Mouse (Mus musculus): ENCODE results near the gene Cdc16. TPM values are rescaled to one million over a fixed set of nuclear protein-coding genes. Genes with fewer than 3 reads are reported as not detected.

Cdc16 gene
- total RNA-seq, 2 experiments from 2014 or later = 28.9 to 33.7 TPM

DNA sequence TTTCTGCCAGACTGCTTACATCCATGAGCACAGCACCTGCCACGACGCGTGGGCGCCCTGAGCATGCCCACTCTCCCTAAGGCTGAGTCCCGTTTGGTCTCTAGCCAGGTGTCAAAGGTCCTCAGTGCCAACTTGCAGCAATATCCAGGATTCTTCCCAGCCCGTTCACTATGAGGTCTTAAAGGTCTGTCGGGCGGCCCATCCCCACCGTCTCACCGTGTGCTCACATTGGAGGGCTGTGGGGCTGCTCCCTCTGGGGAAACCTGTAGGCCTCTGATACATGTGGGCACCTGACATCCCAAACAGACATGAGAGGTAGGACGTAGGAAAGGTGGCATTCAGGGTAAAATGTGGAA is 36.2 kb downstream of the Cdc16 start:
- ATAC-seq (replicated peaks; ENCODE audit: low FRiP score, poor library complexity, severe bottlenecking) = no peak

DNA sequence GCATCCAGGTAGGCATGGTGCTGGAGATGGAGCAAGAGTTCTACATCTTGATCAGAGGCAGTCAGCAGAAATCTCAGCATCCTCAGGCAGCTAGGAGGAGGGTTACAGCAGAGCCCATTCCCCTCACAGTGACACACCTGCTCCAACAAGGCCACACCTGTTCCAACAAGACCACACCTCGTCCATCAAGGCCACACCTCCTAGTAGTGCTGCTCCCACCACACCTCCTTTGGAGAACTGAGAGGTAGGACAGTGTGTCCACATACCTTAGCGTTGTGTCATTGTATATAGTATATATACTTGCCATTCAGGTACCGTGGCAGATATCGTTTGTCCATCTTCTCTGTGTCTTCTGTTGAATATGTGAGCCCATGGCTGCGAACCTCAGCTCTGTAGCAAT is 40.2 kb downstream of the Cdc16 start:
- ATAC-seq (replicated peaks; ENCODE audit: low FRiP score, poor library complexity, severe bottlenecking) = no peak

GRCm38 (mm10) chr8:13799566-13799965 is 42.1 kb downstream of the Cdc16 start:
- ATAC-seq (replicated peaks; ENCODE audit: low FRiP score, poor library complexity, severe bottlenecking) = no peak

GRCm38 (mm10) chr8:13828598-13829172 is 71.2 kb downstream of the Cdc16 start:
- ATAC-seq (replicated peaks; ENCODE audit: low FRiP score, poor library complexity, severe bottlenecking) = no peak

Other genes starting within 250 kb of the Cdc16 start
- gene 1700029H14Rik, start 195.2 kb upstream of the Cdc16 start, total RNA-seq (2015; ENCODE audit: low replicate concordance) = not detected in 2 replicates
- gene 1700029H14Rik, start 195.2 kb upstream of the Cdc16 start, total RNA-seq (2017; ENCODE audit: low replicate concordance) = not detected in 2 replicates
- gene Rasa3, start 80.1 kb upstream of the Cdc16 start, total RNA-seq (2015; ENCODE audit: low replicate concordance) = 6.5 and 9.6 TPM in 2 replicates
- gene Rasa3, start 80.1 kb upstream of the Cdc16 start, total RNA-seq (2017; ENCODE audit: low replicate concordance) = 12.2 and 13.4 TPM in 2 replicates
- gene Cfap97d2, start 51.8 kb upstream of the Cdc16 start, total RNA-seq (2015; ENCODE audit: low replicate concordance) = not detected in 2 replicates
- not detected in 2 replicates for gene Cfap97d2, start 51.8 kb upstream of the Cdc16 start, total RNA-seq (2017; ENCODE audit: low replicate concordance)
- 11.2 and 17.2 TPM in 2 replicates for gene Upf3a, start 27.9 kb downstream of the Cdc16 start, total RNA-seq (2015; ENCODE audit: low replicate concordance)
- 10.8 and 18.6 TPM in 2 replicates for gene Upf3a, start 27.9 kb downstream of the Cdc16 start, total RNA-seq (2017; ENCODE audit: low replicate concordance)
- not detected in 2 replicates for gene AF366264, start 80.7 kb downstream of the Cdc16 start, total RNA-seq (2015; ENCODE audit: low replicate concordance)
- gene AF366264, start 80.7 kb downstream of the Cdc16 start, total RNA-seq (2017; ENCODE audit: low replicate concordance) = not detected in 2 replicates
- gene Champ1, start 112.0 kb downstream of the Cdc16 start, total RNA-seq (2015; ENCODE audit: low replicate concordance) = 5.0 and 5.4 TPM in 2 replicates
- 0.98 and 4.4 TPM in 2 replicates for gene Champ1, start 112.0 kb downstream of the Cdc16 start, total RNA-seq (2017; ENCODE audit: low replicate concordance)
- 4.7 TPM in 1 of 2 replicates, not detected in the other for gene Coprs, start 132.6 kb downstream of the Cdc16 start, total RNA-seq (2015; ENCODE audit: low replicate concordance)
- 1.8 TPM in 1 of 2 replicates, not detected in the other for gene Coprs, start 132.6 kb downstream of the Cdc16 start, total RNA-seq (2017; ENCODE audit: low replicate concordance)

Data from erythroid progenitor cell, adult 5-6 weeks (primary cell).